Mouse (Mus musculus): ENCODE data around the gene Dexi.
A peak's percentile ranks its signal among the peaks of the same experiment; 100 is the strongest.

Dexi gene

DNA sequence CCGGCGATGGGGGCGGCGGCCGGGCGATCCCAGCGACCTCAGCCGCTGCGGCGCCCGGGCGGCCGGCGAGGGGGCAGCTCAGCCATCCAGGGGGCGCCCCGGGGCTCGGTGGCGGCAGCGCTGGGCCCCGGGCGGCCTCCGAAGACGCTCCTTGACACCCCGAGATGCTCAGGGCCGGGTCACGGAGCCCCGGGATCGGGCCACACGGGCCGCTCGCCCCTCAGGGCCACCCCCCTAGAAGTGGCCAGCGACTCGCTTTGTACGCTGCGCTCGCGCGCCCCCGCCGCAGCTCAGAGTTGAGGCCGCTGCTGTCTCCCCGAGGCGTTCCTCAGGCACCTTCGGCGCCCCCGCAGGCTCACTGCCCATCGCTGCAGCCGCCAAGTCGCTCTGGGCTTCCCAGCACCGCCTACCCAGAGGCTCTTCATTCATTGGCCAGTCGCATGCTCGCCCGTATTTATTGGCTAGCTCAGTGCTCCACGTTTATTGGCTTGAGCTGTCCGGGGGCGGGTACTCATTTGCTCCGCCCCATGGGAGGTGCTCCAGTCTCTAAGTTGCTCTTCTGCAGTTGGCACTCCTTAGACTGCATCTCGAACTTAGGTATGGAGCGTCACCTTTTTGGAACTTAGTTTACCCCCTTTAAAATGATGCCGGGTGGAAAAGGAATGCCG, at the start of gene Dexi:
Dexi (minus strand) TSS at position 357 of the 668 bp plus-strand sequence.
- DNase-seq: peak; percentile 100

DNA sequence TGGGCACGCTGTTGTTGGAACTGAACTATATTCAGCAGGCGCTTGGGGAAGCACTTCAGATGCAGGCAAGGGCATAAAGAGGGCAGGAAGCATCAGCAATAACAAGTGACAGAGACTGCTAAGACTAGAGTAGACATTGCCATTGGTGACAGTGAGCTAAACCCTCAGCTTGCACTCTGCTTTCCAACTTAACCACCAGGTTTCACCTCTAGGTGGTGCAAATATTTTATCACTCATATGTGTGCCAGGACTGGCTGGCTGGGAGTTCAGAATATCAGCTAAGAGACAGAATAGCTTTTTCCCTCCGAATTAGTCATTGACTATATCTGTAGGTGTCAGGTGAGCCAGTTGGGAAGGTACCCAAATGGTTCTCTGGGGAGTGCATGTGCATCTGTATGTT, 43.7 kb upstream of the Dexi start:
- DNase-seq: no peak

DNA sequence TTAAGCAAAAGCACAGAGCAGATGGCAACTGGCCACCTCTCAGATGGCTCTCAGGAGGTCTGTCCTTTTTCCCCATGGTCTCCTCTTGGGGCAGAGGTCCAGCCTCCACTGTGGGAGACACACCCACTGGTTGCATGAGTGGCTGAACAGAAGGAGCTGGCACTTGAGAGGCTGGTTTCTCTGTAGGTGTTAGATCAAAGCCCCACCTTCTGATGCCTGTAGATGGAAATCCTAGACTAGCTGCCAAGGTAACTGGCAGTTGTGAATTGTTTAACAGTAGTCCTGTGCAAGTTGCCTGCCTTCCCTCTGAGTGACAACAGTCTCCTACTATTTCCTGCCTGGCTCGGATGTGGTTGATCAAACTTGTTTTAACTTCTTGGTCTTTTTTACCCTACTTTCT, 42.3 kb upstream of the Dexi start:
- DNase-seq: no peak

DNA sequence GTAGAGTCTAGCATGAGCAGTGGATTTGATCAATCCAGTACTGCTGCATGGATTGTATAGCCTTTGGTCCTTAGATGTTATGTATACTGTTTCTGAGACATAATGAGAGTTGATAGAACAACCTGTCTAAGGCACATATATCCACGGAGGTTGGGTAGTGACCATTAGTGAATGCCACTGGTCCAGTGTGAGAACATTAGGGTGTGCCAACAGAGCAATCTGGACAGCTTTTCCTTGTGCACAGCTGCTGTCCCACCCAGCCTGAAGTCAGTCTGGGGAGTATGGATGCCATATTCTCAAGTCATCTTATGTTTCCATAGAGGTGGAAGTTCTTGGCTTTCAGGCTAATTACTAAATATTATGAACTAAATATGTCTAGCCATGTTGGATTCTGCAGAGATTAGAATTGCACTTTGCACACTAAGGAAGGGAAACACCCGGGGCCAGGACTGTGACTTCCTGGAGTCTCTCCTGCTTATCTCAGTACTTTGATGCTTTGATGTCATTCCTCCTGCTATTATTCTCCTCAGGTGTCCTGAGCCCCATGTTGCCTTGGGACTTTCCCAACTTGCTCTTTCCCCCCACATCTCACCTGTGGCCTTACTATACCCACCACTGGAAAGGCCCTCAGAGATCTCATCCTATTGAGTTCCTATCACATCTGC, 38.5 kb upstream of the Dexi start:
- no peak for DNase-seq

DNA sequence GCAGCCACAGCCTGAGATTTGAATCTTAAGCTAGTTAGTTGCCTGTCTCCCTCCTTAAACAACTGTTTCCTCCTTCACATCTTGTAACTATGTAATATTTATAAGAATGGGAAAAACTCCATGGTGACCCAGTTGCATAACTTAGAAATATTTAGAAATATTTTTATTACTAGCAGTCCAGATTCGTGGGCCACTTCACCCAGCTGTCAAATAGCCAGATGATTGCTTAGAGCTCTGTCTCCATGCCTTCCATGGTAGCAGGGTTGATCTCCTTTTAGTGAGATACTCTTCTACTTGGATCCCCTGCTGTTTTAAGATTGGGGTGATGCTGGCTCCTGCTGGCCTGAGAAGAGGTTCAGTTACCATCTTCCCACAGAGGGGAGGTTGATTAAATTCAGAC, 35.5 kb upstream of the Dexi start:
- DNase-seq: no peak

DNA sequence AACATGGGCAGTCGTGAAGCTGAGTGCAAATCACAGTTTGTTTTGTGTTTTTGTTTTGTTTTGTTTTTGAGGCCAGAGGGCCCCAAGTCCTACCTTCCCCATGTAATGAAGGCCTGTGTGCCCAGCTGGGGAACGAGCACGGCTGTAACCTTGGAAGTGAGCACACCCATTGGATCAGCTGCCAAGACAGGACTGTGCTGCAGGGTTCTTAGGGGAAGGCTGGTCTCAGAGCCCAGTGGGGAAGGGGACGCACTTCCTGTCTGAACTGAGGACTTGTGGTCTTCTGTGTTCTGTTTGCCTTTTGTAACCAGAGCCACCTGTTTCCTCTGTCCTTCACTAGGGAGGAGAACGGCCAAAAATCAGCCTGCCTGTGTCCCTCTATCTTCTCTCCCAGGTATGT, 34.7 kb upstream of the Dexi start:
- DNase-seq: no peak

DNA sequence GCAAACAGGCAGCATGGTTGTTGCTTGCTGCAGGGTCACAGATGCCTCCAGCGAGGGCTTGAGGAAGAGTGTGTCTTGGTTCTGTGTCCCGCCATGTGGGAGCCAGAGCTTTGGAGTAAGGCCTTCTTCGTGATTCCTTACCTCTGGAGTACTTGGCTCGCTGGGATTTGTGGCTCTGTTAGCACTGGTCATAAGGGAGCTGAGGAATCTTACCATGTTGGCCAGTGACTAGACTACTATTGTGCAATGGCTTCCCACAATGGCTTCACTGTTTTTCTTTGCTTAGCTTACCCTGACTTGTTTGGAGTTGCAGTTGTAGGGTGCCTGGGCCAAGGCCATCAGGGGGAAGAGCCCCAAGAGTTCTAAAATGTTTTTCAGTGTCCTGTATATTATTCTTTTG, 33.1 kb upstream of the Dexi start:
- DNase-seq: no peak

DNA sequence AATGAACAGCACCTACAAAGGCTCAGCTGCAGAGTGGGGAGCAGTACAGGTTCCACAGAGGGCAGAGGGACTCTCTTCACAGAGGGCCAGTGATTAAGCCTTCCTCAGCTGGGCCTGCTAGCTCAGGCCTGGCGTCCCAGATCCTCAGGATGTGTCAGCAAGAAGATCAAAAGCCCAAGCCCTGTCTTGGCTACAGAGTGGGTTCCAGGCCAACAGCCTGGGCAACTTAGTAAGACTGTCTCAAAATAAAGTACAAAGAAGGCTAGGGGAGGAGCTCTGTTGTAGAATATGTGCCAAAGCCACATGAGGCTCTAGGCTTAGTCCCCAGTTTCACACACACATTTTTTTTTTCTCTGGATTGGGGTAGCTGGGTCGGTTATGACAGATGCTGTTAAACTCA, 32.1 kb upstream of the Dexi start:
- DNase-seq: no peak

DNA sequence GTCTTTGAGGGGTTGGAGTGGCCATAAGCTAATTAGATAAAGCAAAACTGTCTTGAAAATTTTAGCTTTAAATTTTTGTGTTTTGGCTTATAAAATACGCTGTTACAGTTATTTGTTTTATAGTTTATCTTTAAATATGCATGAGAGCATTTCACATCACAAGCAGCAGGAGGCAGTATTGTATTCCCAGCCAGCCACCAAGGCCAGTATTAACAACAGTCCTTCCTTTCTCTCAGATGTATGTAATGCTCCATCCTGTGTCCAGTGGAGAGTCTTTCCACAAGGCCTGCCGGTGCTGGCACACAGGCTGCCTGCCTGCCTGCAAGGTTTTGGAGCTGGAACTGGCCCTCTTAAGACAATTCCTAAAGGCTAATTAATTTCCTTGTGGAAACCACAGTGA, 29.0 kb upstream of the Dexi start:
- DNase-seq: no peak

DNA sequence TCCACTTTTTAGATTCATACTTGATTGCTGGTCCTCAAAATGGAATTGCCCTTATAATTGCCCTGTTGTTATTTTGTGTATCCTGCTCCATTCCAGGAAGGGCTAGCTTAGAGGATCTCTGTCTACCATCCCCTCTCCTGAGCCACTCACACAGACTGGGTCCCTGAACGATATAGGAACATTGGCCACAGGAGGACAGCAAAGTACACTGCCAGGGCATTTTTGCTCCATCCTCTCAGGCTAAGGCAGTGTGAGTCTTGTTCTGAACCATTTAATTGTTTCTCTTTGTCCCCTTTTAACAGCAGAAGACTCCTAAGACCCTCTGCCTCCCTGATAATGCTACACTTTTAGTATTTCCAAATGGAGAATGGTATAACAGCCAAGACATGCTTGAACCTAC, 27.9 kb upstream of the Dexi start:
- DNase-seq: no peak

DNA sequence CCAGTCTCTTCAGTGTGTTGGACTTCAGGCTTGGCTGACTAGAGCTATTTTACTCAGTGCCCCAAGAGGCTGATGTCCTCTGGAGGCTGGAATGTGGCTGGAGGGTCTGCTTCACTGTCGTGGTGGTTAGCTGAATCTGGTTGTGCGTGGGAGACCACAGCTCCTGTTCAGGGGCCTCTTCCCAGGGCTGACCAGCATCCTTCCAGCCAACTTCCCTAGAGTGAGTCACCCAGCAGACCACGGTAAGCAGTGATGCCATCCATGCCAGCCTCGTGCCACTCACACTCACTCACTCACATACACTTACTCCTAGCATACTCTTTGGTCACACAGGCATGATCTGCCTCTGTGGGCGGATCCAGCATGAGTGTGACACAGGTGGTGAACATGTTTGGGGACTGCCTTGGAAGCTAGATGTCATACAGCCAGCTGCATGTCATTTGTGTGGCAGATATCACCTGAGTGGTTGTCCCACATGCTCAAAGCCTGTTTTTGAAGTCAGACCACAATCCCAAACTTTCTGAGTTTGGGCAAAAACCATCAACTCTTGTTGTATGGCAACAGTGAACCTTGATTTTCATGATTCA, 27.0 kb upstream of the Dexi start:
- peak; percentile 88 for DNase-seq

DNA sequence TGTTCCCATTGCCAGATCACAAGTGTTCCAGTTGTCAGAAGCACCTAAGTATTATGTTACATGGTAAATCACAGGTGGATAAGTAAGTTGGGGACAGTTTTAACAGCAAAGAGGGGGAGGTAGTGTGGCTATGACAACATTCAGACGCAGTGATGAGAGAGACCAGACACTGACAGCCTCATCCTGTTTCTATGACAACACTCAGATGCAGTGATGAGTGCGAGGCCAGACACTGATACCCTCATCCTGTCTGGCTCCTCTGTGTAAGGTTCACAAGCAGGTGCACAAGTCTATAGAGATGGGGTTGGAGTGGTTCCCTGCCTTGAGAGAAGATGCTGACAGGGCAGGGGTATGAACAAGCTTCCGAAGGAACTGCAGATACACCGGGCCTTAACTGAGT, 24.3 kb upstream of the Dexi start:
- no peak for DNase-seq

DNA sequence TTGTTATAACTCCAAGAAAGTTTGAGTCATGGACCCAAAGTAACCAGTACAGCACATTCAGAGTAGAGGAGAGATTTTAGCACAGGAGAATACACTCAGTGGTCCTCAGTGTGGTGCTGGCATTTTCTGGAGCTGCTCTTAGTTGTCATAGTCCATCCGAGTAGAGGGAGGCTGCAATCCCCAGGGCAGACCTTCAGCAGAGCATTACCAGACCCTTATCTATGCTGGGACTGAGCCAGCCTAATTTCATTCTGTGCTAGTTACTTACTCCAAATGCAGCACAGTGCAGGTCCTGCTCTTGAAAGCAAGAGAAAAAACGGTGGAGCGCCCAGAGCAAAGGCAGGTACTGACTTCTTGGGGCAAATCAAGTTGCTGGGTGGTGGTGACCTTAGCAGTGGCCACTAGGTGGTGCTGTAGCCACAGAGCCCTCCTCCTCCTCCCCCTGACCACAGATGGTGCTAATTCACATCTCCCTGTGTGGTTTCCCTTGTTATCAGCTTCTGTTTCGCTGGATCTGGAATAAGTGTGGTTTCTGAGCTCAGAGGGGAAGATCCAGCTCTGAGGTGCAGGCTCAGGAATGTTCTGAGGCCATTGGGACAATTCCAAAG, 22.5 kb upstream of the Dexi start:
- peak; percentile 94 for DNase-seq

DNA sequence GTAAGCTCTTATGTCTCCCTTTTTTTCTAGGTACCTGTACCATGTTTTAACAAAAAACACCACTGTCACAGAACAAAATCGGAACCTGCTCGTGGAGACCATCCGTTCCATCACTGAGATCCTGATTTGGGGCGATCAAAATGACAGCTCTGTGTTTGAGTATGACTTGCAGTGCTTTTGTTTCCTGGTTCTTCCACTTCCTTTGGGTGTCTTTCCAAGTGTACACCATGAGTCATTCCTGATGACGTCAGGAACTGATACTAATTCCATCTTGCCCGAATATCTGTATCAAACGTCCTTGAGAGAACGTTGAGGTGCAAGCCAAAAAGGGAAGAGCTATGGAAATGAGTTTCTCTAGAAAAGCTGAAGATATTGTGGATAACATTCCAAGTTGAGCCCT, 17.1 kb upstream of the Dexi start:
- DNase-seq: peak; percentile 87

DNA sequence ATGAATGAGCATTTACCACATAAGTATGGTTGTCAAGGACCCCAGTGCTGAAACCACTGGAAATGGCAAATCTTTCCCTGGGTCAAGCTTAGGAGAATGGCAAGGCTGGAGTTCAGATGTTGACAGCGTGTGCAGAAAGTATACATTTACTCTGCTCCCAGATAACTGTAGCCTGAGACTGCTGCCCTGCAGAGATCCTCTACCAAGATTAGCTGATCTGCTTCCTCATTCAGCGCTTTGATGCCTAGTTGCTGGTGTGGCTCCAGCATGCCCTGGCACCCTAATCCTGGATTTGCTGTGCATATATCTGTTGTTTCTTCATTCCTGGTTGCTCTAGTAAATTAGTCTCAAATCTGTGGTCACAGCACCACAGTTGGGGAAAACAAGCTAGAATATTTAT, 11.0 kb upstream of the Dexi start:
- no peak for DNase-seq

DNA sequence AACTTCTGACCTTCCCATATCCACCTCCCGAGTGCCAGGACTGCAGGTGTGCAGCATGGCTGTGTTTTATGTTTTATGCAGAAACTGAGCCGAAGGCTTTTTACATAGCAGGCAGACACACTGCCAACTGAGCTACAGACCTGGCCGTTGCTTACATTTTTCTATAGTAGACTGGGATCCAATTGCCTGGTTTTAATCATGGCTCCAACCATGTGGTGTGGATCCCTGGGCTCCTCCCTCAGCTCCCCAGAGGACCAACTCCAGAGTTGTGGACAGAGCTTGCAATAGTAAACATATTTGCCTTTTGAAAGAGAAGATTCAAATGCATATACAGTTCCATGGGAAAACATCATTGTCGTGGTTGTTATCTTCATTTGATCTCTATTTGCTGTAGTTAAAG, 8.7 kb upstream of the Dexi start:
- DNase-seq: no peak

DNA sequence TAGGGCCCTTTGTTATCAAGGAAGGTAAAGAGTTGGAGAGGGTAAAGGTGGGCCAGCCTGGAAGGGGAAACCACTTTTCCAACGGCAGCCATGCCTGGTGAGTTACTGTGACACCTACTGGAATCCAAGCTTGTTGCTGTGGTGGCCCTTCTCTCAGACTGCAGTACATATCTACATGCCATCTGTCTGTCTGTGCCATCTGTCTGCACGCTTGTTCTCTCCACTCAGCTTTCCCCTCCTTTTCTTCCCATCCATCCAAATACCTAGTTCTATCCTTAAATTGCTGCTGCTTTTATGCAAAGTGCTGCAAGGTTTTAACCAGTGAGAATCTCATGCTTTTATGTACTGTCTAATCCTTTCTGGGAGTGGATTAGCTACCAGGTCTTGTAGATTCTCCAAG, 6.7 kb upstream of the Dexi start:
- no peak for DNase-seq

DNA sequence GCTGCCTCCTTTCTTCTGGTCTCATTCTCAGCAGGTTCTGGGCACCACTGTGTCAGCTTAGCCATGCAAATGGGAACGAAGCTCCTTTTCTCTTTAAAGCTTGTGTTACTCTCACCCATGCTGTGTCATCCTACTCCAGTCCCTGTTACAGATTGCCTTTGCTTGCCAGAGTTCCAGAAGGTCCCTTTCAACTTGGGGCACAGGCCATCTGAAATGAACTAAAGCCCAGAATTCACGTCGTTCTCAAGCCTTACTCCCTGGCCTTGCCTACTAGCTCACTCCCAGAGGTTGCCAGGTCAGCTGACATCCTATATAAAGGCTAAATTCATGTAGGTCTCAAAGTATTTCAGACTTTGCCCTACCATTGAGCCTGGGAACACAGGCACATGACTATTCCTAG, 6.1 kb upstream of the Dexi start:
- DNase-seq: no peak

DNA sequence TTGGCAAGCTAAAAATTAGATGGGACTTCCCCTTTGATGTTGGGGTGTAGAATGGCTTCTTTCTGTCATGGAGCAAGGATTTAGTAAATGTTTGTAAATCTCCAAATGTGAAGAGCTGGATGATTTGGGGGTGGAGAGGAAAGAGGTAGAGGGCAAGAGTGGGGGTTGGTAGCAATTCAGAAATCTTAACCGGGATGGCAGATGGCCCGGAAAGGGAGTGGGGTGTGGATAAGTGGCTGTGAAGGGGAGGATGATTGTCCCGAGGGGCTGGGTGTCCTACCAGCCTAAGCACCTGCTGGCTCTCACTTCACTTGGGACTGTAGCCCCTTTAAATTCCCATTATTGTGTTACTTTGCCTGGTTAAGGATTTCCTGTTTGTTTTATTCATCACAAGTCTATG, 4.0 kb upstream of the Dexi start:
- DNase-seq: peak; percentile 92

DNA sequence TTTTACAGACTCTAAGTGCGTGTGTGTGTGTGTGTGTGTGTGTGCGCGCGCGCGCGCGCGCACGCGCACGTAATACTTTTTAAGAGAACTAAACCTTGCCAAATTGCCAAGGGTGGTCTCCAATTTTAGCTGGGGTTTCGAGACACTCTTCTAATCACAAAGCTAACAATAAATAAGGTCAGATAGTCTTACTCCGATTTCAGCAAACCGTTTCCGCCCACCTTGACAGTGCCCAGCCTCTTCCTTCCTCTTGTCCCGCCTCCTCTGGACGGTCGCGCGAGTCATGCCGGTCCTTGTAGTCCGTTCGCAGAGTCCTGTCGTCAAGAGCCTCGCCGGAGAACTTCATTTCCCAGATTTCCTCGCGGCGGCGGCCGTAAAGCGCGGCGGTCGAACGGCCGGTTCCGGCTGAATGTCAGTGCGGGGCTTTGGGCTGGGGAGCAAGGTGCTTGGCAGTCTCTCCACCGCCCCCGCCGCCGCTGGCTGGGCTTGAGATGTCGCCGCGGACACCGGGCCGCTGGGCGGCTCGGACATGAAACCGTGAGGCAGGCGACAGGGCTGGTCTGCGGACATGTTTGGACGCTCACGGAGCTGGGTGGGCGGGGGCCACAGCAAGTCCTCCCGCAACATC, 2.3 kb upstream of the Dexi start, which contains the start of gene Clec16a:
Clec16a (plus strand) TSS at position 345 of the 628 bp plus-strand sequence.
- peak; percentile 99 for DNase-seq

DNA sequence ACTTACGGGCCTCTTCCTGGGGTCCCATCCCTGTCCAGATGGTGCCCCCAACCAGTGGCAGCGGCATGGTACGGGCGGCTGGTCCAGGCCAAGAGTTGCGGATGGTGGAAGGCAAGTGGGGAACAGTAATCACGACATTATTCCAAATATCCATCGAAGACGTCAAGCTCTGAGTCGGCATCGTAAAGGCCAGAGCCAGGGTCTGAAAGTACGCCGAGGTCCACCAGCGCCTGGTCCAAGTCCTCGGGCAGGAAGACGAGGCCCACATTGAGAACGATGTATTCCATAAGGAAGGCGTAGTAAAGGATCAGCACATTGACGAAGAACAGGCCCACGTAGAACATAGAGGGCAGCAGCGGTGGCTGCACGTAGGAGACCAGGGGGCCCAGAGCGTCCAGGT, 588 bp downstream of the Dexi start:
- peak; percentile 94 for DNase-seq

DNA sequence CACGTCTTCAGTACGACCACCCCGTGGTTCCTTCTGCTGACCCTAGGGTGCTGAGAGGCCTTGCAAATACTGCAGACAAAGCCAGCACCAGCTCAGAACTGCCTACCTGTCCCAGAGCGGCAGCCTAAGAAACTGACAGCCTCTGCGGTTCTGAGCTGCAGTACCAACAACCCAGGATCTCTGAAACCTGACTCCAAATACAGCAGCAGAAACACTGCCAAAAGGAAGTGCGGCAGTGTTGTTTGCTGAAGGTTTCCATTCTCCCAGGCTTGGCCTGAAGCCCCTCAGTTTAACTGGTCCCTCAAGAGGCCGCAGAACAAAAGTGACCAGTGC, 1.3 kb downstream of the Dexi start:
- DNase-seq: peak; percentile 96

DNA sequence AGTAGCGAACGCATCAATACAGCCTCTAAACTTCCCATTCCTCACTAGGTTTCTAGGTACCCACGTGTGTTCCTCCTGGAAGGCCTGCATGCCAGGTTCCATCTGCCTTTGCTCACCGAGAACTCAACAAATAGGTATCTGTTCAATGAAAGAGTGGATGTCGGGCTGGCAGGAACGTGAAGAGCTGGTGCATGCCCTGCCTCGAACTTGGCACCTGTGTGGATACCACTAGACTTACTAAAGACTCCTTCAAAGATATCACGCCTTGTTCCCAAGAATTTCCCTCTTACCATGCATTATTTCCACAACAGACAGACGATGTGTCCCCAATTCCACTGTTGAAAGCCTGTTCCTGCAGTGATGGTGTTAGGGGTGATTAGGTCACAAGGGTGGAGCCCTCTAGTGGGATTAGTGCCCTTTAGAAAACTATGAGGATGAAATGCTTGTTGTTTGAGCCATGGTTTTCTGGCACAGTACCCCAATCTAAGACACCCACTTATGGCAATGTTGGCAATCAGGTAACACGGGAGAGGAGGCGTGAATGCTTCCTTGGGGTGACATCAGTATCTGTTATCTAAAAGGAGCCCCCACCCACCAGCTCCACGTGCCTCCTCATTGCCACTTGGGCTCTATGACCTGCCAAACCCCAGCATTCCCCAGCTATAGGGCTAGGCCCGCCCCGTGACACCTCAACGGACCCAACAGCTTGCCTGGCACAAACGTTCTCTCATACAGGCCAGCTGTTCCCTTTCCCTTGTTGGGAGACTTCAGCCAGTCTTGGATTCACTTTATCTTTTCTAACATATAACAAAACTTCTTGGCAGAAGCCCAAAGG, 1.9 kb downstream of the Dexi start:
- DNase-seq: peak; percentile 95
